Mouse (Mus musculus): ENCODE results near the gene Ptprb. TPM values are rescaled to one million over a fixed set of nuclear protein-coding genes. Genes with fewer than 3 reads are reported as not detected.

The Ptprb gene
- polyA plus RNA-seq, 1 experiment from 2014 or later, result 2.6 TPM

Other genes starting within 250 kb of the Ptprb start
- not detected in 2 replicates for gene 4933416C03Rik, start 161.6 kb upstream of the Ptprb start, polyA plus RNA-seq (2015; fragmentation: Nextera tagmentation; extraction: Ambion mirVana)
- gene Kcnmb4, start 198.4 kb downstream of the Ptprb start, polyA plus RNA-seq (2015; fragmentation: Nextera tagmentation; extraction: Ambion mirVana), result 23.5 and 27.0 TPM in 2 replicates

Measured in limb, embryonic 13.5 days (tissue).